Mouse (Mus musculus): ENCODE measurements around the gene Kcnh8. TPM values are rescaled to one million over a fixed set of nuclear protein-coding genes. Genes with fewer than 3 reads are reported as not detected.

Gene Kcnh8
- total RNA-seq, 2 experiments from 2014 or later: 3.6 to 3.7 TPM

DNA sequence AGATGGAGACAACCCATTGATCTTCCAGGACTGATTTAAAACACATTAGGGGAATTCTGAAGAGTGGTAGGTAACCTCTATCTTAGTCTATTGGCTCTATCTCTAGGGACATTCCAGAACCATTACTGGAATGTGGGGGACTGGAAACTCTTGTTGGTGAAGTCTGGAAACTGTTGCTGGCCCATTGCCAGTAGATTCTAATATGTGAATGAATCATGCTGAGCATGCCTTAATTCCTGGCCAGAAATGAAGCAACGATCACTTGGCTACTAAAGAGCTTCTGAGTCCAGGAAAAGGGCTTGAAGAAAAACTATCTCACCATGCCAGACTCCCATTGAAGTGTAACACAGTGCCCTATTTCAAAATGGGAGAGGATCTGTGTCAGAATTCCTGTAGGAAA is 208.3 kb downstream of the Kcnh8 start:
- intact Hi-C loops (cut with DNase I): no loop called here
- DNase-seq: peak; percentile 17

DNA sequence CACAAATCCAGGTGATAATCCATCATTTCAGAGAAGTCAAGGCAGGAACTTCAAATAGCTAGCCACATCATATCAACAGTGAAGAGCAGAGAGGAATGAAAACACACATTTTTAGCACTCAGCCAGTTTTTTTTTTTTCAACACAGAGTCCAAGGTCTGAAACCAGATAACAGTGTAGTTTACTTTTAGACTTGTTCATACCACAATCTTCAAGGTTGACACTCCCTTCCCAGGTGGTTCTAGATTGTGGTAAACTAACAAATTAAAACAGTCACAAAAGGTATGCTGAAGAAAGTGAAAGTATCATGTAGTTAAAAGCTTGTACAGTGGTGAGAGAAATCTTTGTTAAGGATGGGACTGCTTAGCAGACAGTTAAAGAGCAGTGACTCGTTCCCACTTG is 216.5 kb downstream of the Kcnh8 start:
- intact Hi-C loops (cut with DNase I): no loop called here
- DNase-seq: no peak

DNA sequence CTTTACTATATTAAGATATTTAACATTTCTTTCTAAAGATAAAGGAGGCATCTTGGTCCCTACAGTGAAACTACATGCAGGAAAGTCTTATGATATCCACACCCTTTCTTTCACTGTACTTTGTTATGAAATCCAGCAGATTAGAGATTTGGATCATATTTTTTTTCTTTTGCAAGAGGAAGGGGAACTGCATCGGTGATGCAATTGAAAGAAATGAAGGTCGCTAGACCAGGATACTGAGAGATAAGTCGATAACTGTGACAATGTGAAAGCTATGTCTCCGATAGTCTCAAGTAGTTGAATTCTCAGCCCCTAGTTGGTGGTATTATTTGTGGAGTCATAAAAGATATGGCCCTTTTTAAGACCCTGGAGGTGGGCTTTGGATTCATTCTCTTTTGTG is 227.2 kb downstream of the Kcnh8 start:
- no peak for DNase-seq
- intact Hi-C loops (cut with DNase I): no loop called here

DNA sequence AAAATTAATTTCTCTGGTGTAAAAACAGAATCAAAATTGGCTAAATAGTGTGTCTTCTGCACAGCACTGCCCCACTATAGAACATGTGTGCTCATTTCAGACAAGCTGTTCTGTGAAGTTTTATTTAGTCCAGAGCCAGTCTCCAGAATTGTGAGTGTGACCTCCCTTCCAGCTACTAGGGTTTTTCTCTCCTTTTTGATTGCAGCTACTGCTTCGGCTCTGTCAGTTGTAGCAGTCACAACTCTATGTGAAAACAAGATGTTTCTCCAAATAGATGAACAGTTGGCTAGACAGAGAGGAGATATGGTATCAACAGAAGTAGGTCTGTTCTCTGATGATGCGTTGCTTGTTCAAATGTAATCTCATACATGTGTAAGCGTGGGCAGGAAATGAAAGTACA is 270.7 kb downstream of the Kcnh8 start:
- intact Hi-C loops (cut with DNase I): no loop called here
- DNase-seq: no peak

DNA sequence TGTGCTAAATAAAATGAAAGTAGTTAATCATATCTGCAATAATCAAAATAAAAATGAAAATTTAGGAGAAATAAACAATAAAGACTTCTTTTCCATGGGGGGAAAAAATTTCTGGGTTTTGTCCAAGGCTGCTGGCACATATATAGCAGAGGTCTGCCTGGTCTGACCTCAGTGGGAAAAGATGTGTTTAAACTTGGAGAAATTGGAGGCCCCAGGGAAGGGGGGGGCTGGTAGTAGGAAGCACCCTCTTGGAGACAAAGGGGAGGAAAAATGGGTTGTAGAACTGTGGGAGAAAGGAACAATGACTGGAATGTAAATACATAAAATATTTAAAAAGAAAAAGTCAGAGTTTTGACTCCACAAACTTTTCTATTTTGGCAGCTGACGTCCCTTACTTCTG is 276.5 kb downstream of the Kcnh8 start:
- no peak for DNase-seq
- intact Hi-C loops (cut with DNase I): no loop called here

DNA sequence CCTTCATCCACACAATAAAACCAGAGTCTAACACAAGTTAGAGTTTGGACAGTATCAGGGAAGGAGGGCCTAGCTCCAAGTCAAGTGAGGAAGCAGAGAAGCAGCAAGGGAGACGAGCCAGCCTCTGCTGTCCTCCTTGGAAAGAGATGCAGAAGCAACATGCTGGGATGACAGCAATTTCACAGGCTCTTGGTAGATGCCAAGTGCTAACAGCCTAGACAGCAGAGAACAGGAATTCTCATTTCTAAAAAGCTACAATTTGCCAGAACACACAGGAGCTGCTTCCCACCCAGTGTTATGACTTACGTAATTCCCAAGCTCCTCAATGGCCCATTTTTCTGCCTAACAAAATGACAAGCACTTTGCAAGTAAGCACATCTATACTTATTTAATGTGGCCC is 277.5 kb downstream of the Kcnh8 start:
- no peak for DNase-seq
- intact Hi-C loops (cut with DNase I): no loop called here

DNA sequence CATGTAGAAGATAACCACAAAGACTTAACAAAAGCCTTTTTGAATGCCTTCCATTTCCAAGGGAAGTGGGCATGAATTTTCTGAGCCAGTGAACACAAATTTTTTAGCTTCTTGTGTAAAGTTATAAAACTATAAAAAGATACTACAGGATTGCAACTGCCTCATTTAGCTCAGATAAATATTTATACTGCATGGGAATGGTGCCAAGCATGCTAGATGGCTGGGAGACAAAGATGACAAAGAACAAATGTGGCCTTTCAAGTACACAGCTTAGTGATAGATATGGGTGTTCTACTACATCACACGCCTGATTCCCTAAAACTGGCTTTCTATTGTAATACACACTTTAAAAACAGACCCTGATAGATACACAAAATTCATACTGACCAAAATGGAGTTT is 282.7 kb downstream of the Kcnh8 start:
- DNase-seq: no peak

DNA sequence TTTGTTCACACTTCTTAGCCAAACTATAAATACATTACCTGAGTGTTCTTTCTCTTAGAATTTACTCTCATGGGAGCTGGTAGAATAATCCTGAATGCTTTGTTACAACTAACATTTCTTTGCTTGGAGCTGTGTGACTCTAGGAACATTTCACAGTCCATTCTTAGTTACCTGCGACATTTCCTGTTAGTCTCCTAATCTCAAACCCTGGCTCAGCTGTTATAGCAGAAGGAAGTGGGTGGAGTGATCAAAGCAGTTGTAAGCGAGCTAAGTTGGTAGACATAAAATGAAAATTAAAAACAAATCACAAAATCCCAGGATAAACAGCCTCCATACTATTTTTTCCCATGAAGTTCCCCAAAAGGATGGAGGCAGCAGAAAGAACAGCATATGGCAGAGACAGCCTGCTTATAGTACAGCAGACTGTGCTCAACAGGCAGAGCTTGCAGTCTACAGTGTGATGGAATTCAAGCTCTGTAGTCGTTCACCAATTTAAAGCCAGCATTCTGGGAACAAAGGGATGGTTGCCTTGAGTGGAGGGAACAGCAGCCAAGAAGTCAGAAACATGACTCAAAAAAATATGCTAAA is 318.1 kb downstream of the Kcnh8 start:
- intact Hi-C loops (cut with DNase I): no loop called here
- DNase-seq: no peak

More for the DNA sequence above, 282.7 kb downstream of the Kcnh8 start:
- intact Hi-C loops (cut with DNase I): no loop called here

DNA sequence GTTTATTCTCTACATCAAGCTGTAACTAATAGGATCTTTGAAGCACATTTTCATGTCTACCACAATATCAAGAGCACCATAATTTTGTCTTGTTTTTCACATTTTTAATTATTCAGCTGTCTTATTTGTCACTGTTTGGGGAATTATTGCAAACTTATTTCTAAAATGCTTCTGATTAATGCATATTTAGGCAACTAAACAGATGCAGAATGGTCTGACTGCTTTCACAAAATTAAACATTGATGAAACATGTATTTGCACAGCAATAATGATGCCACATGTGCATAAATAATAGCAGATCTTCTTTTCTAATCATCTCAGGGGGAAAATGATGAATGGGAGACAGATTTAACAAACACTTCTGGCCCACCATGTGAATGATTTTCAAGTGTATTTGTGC is 341.5 kb downstream of the Kcnh8 start:
- DNase-seq: no peak
- intact Hi-C loops (cut with DNase I): no loop called here

DNA sequence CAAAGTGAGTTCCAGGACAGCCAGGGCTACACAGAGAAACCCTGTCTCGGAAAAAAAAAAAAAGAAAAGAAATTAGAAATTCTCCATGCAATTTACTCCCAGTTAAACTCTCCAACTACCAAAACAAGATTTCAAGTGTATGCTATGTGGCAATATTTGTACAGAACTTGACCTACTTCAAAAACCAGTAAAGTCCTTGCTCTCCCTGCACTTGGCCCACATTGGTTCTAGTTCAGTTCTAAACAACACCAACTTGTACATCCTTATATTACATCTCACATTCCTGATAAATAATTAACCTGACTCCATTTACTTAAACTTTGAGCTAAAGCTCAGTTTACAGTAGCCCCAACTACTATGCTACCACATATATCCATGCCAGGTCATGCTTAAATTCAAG is 370.2 kb downstream of the Kcnh8 start:
- no peak for DNase-seq
- intact Hi-C loops (cut with DNase I): no loop called here

DNA sequence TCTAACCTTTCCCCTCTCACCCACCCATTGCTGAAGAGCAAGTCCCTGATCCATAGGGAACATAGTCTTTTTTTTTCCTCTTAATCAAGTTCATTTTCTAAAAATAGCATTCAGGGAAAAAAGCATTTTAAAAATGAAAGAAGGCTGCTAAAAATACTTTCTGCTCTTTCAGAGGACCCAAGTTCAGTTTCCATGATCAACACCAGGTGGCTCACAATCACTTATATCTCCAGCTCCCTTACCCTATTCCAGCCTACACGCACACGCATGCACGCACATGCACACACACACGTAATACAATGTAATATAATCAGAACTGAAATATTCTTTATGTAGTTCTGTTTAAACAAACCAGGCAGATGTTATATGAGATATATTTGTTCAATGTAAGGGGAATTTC is 378.4 kb downstream of the Kcnh8 start:
- DNase-seq: no peak
- intact Hi-C loops (cut with DNase I): no loop called here

Data from left cerebral cortex, postnatal 4 days (tissue).